Mouse (Mus musculus) midbrain, embryonic 14.5 days (tissue): ENCODE measurements around the gene Map7. TPM values are rescaled to one million over a fixed set of nuclear protein-coding genes. Genes with fewer than 3 reads are reported as not detected.
A peak's percentile ranks its signal among the peaks of the same experiment; 100 is the strongest.

Source experiments
- ATAC-seq: fragments of 200-750 bp; cut with Nextera tagmentation; 2 replicates; pipeline ENCODE4 v1.8.0; 2017; ENCODE audit warnings: moderate number of reproducible peaks, moderate library complexity; ENCODE audit not compliant: low FRiP score, low TSS enrichment
- DNase-seq: peaks from one replicate; pipeline ENCODE4 v3.0.0-alpha.2; 2015
- H3K27ac ChIP-seq: fragments of 300-500 bp; sonication (generic); replicated peaks from 2 replicates; pipeline ENCODE4 v1.5.1; 2014; ENCODE audit warnings: mild to moderate bottlenecking, low read depth, low read length, moderate library complexity
- H3K27me3 ChIP-seq: fragments of 300-500 bp; sonication (generic); 2 replicates; pipeline ENCODE4 v1.6.1; 2014; ENCODE audit warnings: low read length, control low read depth, mixed read lengths; ENCODE audit not compliant: control insufficient read depth, insufficient read depth
- H3K36me3 ChIP-seq: fragments of 300-500 bp; sonication (generic); 2 replicates; pipeline ENCODE4 v1.6.1; 2014; ENCODE audit warnings: low read length, control low read depth; ENCODE audit not compliant: control insufficient read depth, insufficient read depth
- H3K4me1 ChIP-seq: fragments of 300-500 bp; sonication (generic); 2 replicates; pipeline ENCODE4 v1.6.1; 2014; ENCODE audit warnings: mild to moderate bottlenecking, antibody characterized with exemption, low read length, control low read depth; ENCODE audit not compliant: control insufficient read depth, insufficient read depth
- H3K4me2 ChIP-seq: fragments of 300-500 bp; sonication (generic); 2 replicates; pipeline ENCODE4 v1.6.1; 2014; ENCODE audit warnings: mild to moderate bottlenecking, low read length, moderate library complexity
- H3K4me3 ChIP-seq: fragments of 300-500 bp; sonication (generic); replicated peaks from 2 replicates; pipeline ENCODE4 v1.5.1; 2014; ENCODE audit warnings: low read depth, low read length
- H3K9ac ChIP-seq: fragments of 300-500 bp; sonication (generic); replicated peaks from 2 replicates; pipeline ENCODE4 v1.6.1; 2014; ENCODE audit warnings: mild to moderate bottlenecking, low read length, moderate library complexity
- H3K9me3 ChIP-seq: fragments of 300-500 bp; sonication (generic); 2 replicates; pipeline ENCODE4 v1.6.1; 2016; ENCODE audit warnings: low read length, control low read depth, mixed read lengths; ENCODE audit not compliant: control insufficient read depth
- WGBS: fragments of 180-500 bp; shearing (Covaris S2); extraction: QIAGEN DNeasy Blood & Tissue Kit; methylation state at CpG from one replicate; pipeline ENCODE4 v1.1.7; 2014; 5-methylcytosine and 5-hydroxymethylcytosine counted together
- polyA plus RNA-seq: library from polyadenylated mRNA; unstranded; fragments of >200 nt; fragmentation: Nextera tagmentation; extraction: Ambion mirVana; gene quantifications from 2 replicates; pipeline ENCODE4 v1.2.1, GENCODE M21; 2014

The Map7 gene
- polyA plus RNA-seq, 1 experiment from 2014 or later, result 5.3 TPM

GRCm38 (mm10) chr10:20220443-20221071 is 72.3 kb downstream of the Map7 start:
- H3K9ac ChIP-seq, result no peak overlapping the region
- WGBS, result 82% methylated on average over 10 of the region's 10 CpGs
- no peaks in the 10 kb centered on the region for H3K4me1 ChIP-seq
- H3K27ac ChIP-seq, result no peak overlapping the region
- ATAC-seq (no peak), DNase-seq (no peak)
- H3K36me3 ChIP-seq, result no peaks in the 10 kb centered on the region
- no peak overlapping the region for H3K4me3 ChIP-seq
- no peak overlapping the region for H3K4me2 ChIP-seq
- no peaks in the 10 kb centered on the region for H3K27me3 ChIP-seq
- H3K9me3 ChIP-seq, result no peaks in the 10 kb centered on the region

- H3K36me3 ChIP-seq, result no peaks in the 10 kb centered on the region
- DNase-seq (no peak), ATAC-seq (no peak)
- H3K4me1 ChIP-seq, result no peaks in the 10 kb centered on the region
- H3K27ac ChIP-seq, result no peak overlapping the region
- no peak overlapping the region for H3K4me2 ChIP-seq
- H3K9me3 ChIP-seq, result no peaks in the 10 kb centered on the region
- no peak overlapping the region for H3K4me3 ChIP-seq
- H3K9ac ChIP-seq, result no peak overlapping the region
- no peaks in the 10 kb centered on the region for H3K27me3 ChIP-seq
- 74% methylated on average over 4 of the region's 4 CpGs for WGBS
Observed at GRCm38 (mm10) chr10:20222011-20222410, 73.7 kb downstream of the Map7 start.

GRCm38 (mm10) chr10:20226728-20227127 is 78.5 kb downstream of the Map7 start:
- Histone ChIP-seq H3K4me2 (no peak overlapping the region), H3K36me3 (no peaks in the 10 kb centered on the region), H3K9me3 (no peaks in the 10 kb centered on the region), H3K9ac (no peak overlapping the region), H3K27me3 (no peaks in the 10 kb centered on the region), H3K27ac (no peak overlapping the region), H3K4me3 (no peak overlapping the region), H3K4me1 (no peaks in the 10 kb centered on the region)
- ATAC-seq, result no peak
- DNase-seq, result peak; percentile 24
- 60% methylated on average over 4 of the region's 4 CpGs for WGBS

GRCm38 (mm10) chr10:20230026-20230425 is 81.8 kb downstream of the Map7 start:
- H3K4me3 ChIP-seq, result no peak overlapping the region
- ATAC-seq, result no peak
- no peaks in the 10 kb centered on the region for H3K4me1 ChIP-seq
- 91% methylated on average over 5 of the region's 5 CpGs for WGBS
- DNase-seq, result no peak
- H3K4me2 ChIP-seq, result no peak overlapping the region
- H3K36me3 ChIP-seq, result no peaks in the 10 kb centered on the region
- H3K9me3 ChIP-seq, result no peaks in the 10 kb centered on the region
- no peak overlapping the region for H3K9ac ChIP-seq
- H3K27me3 ChIP-seq, result no peaks in the 10 kb centered on the region
- no peak overlapping the region for H3K27ac ChIP-seq

- no peak overlapping the region for H3K9ac ChIP-seq
- no peak overlapping the region for H3K27ac ChIP-seq
- WGBS, result 95% methylated on average over 10 of the region's 10 CpGs
- H3K27me3 ChIP-seq, result no peaks in the 10 kb centered on the region
- H3K4me3 ChIP-seq, result no peak overlapping the region
- H3K9me3 ChIP-seq, result no peaks in the 10 kb centered on the region
- DNase-seq (no peak), ATAC-seq (no peak)
- no peaks in the 10 kb centered on the region for H3K36me3 ChIP-seq
- H3K4me1 ChIP-seq, result no peaks in the 10 kb centered on the region
- no peak overlapping the region for H3K4me2 ChIP-seq
Observed at GRCm38 (mm10) chr10:20233451-20233850, 85.2 kb downstream of the Map7 start.

DNA sequence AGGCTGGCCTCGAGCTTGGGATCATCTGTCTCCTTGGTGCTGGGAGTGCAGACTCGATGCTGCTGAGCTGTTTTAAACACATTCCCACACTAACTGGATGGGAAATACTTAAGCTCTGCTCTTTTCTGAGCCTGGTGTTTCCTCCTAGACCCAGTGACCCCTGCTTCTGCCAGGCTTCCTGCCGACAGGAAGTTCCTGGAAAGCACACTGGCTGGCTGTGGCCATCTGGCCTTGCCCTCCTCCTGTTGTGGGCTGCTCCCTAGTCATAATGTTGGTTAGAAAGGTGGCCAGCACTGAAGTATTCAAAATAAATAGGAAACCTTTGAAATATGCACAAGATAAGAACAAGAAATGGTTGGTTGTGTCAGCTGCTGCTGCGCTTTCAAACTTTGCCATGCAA is 86.2 kb downstream of the Map7 start:
- Histone ChIP-seq H3K27ac (no peak overlapping the region), H3K9me3 (no peaks in the 10 kb centered on the region), H3K4me2 (no peak overlapping the region), H3K9ac (no peak overlapping the region), H3K4me3 (no peak overlapping the region), H3K36me3 (no peaks in the 10 kb centered on the region), H3K27me3 (no peaks in the 10 kb centered on the region), H3K4me1 (no peaks in the 10 kb centered on the region)
- 79% methylated on average over 4 of the region's 4 CpGs for WGBS
- DNase-seq (no peak), ATAC-seq (no peak)

- Histone ChIP-seq H3K27ac (no peak overlapping the region), H3K9me3 (no peaks in the 10 kb centered on the region), H3K27me3 (no peaks in the 10 kb centered on the region), H3K9ac (no peak overlapping the region), H3K4me1 (no peaks in the 10 kb centered on the region), H3K4me3 (no peak overlapping the region), H3K36me3 (no peaks in the 10 kb centered on the region), H3K4me2 (no peak overlapping the region)
- no peak for DNase-seq
- ATAC-seq, result no peak
- WGBS, result 96% methylated on average over 3 of the region's 3 CpGs
Observed at GRCm38 (mm10) chr10:20235656-20236055, 87.4 kb downstream of the Map7 start.

GRCm38 (mm10) chr10:20236241-20236640 is 88.0 kb downstream of the Map7 start:
- 84% methylated on average over 6 of the region's 6 CpGs for WGBS
- H3K4me1 ChIP-seq, result no peaks in the 10 kb centered on the region
- no peaks in the 10 kb centered on the region for H3K9me3 ChIP-seq
- no peak for ATAC-seq
- H3K4me3 ChIP-seq, result no peak overlapping the region
- no peak overlapping the region for H3K9ac ChIP-seq
- no peaks in the 10 kb centered on the region for H3K27me3 ChIP-seq
- H3K27ac ChIP-seq, result no peak overlapping the region
- H3K36me3 ChIP-seq, result no peaks in the 10 kb centered on the region
- no peak for DNase-seq
- no peak overlapping the region for H3K4me2 ChIP-seq

DNA sequence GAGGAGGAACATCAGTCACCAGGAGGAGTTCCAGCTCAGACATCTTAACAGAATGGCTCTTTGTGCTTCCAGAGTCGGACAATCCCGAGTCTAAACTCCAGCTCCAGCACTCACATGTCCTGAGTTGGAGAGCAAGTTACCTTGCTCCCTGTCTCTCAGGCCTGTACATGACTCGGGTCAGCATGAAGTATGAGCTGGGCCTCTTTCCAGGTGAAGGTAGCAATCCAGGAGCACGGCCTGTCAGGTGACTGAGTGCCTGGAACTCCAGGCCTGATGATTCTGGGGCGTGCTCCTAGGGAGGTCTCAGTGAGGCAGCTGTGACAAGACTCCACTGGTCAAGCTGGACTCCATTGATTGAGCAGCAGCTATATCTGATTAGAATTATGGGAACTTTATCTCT is 90.0 kb downstream of the Map7 start:
- ATAC-seq (no peak), DNase-seq (no peak)
- Histone ChIP-seq H3K27ac (no peak overlapping the region), H3K4me1 (no peaks in the 10 kb centered on the region), H3K9ac (no peak overlapping the region), H3K4me2 (no peak overlapping the region), H3K36me3 (no peaks in the 10 kb centered on the region), H3K27me3 (no peaks in the 10 kb centered on the region), H3K4me3 (no peak overlapping the region), H3K9me3 (no peaks in the 10 kb centered on the region)
- 81% methylated on average over 5 of the region's 5 CpGs for WGBS
